Mouse (Mus musculus) lung, embryonic 16.5 days (tissue): ENCODE data around the gene Fpgs. TPM values are rescaled to one million over a fixed set of nuclear protein-coding genes. Genes with fewer than 3 reads are reported as not detected.

ENCODE experiments used
- ATAC-seq: fragments of 200-750 bp; cut with Nextera tagmentation; 2 replicates; pipeline ENCODE4 v1.8.0; 2017; ENCODE audit warnings: low read depth, mild to moderate bottlenecking, moderate library complexity
- H3K27ac ChIP-seq: fragments of 300-500 bp; sonication (generic); 2 replicates; pipeline ENCODE4 v1.5.1; 2014; ENCODE audit warnings: mild to moderate bottlenecking, control low read depth, low read length
- H3K27me3 ChIP-seq: fragments of 300-500 bp; sonication (generic); 2 replicates; pipeline ENCODE4 v1.6.1; 2014; ENCODE audit warnings: low read depth, low read length, mixed read lengths; ENCODE audit not compliant: control insufficient read depth, insufficient read depth
- H3K36me3 ChIP-seq: fragments of 300-500 bp; sonication (generic); 2 replicates; pipeline ENCODE4 v1.6.1; 2014; ENCODE audit warnings: low read length; ENCODE audit not compliant: control insufficient read depth, insufficient read depth
- H3K4me1 ChIP-seq: fragments of 300-500 bp; sonication (generic); replicated peaks from 2 replicates; pipeline ENCODE4 v1.6.1; 2014; ENCODE audit warnings: low read length, mixed read lengths; ENCODE audit not compliant: control insufficient read depth, insufficient read depth
- H3K4me2 ChIP-seq: fragments of 300-500 bp; sonication (generic); 2 replicates; pipeline ENCODE4 v1.6.1; 2014; ENCODE audit warnings: low read depth, low read length, control low read depth
- H3K4me3 ChIP-seq: fragments of 300-500 bp; sonication (generic); 2 replicates; pipeline ENCODE4 v1.5.1; 2014; ENCODE audit warnings: mild to moderate bottlenecking, low read length, control low read depth
- H3K9ac ChIP-seq: fragments of 300-500 bp; sonication (generic); 2 replicates; pipeline ENCODE4 v1.6.1; 2014; ENCODE audit warnings: low read length, control low read depth
- H3K9me3 ChIP-seq: fragments of 300-500 bp; sonication (generic); 2 replicates; pipeline ENCODE4 v1.6.1; 2016; ENCODE audit warnings: low read length; ENCODE audit not compliant: control insufficient read depth
- WGBS: fragments of 180-500 bp; shearing (Covaris S2); extraction: QIAGEN DNeasy Blood & Tissue Kit; methylation state at CpG from one replicate; pipeline ENCODE4 v1.1.7; 2014; 5-methylcytosine and 5-hydroxymethylcytosine counted together
- polyA plus RNA-seq: library from polyadenylated mRNA; unstranded; fragments of >200 nt; fragmentation: Nextera tagmentation; extraction: Ambion mirVana; gene quantifications from 2 replicates; pipeline ENCODE4 v1.2.1, GENCODE M21; 2015

The Fpgs gene
- polyA plus RNA-seq, 1 experiment from 2014 or later, result 25.5 TPM

DNA sequence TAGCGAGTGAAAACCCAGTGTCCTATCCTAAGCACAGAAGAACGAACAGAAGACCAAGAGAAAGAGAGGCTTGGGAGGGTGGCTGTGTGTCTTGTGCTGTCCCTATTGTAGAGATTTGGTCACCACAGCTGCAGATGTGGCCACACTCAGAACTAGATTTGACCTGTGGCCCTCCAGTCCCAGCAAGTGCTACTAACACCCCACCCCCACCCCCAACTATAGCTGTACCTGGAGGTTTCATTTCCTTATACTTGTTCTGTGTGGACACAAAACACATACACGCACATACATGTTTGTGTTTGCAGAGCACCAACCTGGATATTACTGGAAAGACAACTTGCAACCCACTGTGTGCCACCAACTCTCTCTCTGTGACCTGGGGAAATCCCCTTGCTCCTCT, 16.1 kb upstream of the Fpgs start:
- no peak overlapping the region for H3K4me2 ChIP-seq
- H3K4me3 ChIP-seq, result no peak overlapping the region
- peaks cover 14% of the 10 kb centered on the region for H3K4me1 ChIP-seq
- 81% methylated on average over 3 of the region's 3 CpGs for WGBS
- H3K9ac ChIP-seq, result no peak overlapping the region
- no peak overlapping the region for H3K27ac ChIP-seq
- H3K27me3 ChIP-seq, result no peaks in the 10 kb centered on the region
- H3K9me3 ChIP-seq, result no peaks in the 10 kb centered on the region
- no peaks in the 10 kb centered on the region for H3K36me3 ChIP-seq
- no peak for ATAC-seq

DNA sequence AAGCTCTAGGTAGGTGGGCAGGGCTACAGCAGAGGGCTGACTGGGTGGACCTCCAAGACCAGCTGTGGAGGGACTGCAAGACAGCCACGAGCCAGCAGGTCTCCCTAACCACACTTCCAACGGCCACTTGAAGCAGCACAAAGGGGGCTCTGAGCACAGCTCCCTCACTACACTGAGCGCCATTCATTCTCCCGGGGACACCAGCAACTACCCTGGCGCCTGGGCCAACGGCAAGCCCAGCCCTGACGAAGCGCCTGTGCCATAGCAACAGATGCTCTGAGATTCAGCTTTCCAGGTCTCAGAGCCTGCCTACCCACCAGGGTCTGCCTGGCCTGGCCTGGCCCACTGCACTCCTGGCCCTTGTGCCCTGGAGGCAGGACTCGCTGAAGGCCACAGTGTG, 14.8 kb upstream of the Fpgs start:
- Histone ChIP-seq H3K4me3 (no peak overlapping the region), H3K36me3 (no peaks in the 10 kb centered on the region), H3K27ac (no peak overlapping the region), H3K9me3 (no peaks in the 10 kb centered on the region), H3K4me1 (peaks cover 16% of the 10 kb centered on the region), H3K27me3 (no peaks in the 10 kb centered on the region), H3K9ac (peak overlapping the region; percentile 43), H3K4me2 (no peak overlapping the region)
- ATAC-seq, result no peak
- 33% methylated on average over 9 of the region's 9 CpGs for WGBS

DNA sequence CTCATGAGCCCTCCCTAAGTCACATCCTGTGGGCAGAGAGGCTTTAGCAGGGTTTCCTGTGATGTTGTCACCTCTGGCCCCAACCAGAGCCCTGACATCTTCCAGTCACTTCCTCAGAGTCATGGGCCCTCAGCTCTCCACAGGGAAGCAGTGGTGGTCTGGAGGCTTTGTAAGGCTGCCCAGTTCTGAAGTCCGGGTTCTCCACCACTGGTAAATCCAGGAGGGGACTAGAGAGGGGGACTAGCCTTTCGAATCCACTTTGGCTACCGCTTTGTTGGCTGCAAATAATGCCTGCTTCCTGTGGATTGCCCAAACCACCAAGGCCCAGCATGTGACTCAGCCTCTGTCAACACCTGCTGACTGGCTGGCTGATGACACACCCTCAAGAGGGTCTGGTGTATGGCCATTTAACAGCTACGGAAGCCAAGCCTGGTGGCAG, 11.1 kb upstream of the Fpgs start:
- Histone ChIP-seq H3K4me3 (no peak overlapping the region), H3K4me2 (no peak overlapping the region), H3K36me3 (peaks cover 3% of the 10 kb centered on the region), H3K9ac (no peak overlapping the region), H3K9me3 (no peaks in the 10 kb centered on the region), H3K27ac (peak overlapping the region; percentile 62), H3K4me1 (peaks cover 15% of the 10 kb centered on the region), H3K27me3 (no peaks in the 10 kb centered on the region)
- 47% methylated on average over 4 of the region's 4 CpGs for WGBS
- no peak for ATAC-seq

DNA sequence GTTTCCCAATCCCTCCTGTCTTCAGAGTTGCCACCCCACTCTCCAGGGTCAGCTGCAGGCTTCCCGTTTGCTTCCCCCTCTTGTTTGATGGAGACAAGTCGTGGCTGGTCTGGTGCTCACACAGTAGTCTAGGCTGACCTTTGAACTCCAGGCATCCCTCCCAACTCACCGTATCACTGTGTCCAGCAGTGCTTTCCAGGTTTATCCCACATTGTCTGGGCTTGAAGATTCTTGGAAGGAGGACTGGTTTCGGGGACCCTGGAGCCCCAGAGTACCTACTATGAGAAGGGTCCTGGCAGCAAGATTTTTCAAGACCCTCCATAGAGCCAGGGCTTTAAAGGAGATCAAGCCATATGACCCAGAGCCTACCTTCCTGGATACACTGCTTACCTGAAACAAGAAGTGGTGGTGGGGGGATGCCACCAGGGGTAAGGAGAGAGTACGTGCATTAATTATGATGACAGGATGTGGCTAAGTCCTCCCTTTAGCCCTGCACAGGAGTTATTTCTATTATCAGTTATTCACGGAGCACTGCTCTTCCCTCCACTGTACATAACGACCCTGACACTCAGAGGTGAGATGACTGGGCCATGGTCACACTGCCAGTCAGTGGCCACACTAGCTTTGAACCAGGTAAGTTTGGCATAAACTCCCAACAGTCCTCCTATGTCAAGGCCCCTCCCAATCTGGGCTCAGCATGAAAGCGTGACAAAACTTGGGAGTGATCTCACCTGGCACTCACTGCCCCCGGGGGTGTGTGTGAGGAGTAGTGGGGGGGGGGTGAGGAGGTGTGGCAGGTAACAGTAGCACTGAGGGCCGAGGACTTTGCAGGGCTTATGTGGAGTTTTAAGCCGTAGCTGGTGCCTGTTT, 10.4 kb upstream of the Fpgs start:
- Histone ChIP-seq H3K27ac (peak overlapping the region; percentile 97), H3K4me2 (peak overlapping the region; percentile 72; the same call in 1 of the 2 replicates), H3K9ac (peak overlapping the region; percentile 62), H3K4me1 (peaks cover 15% of the 10 kb centered on the region), H3K36me3 (peaks cover 10% of the 10 kb centered on the region), H3K27me3 (no peaks in the 10 kb centered on the region), H3K4me3 (no peak overlapping the region), H3K9me3 (no peaks in the 10 kb centered on the region)
- no peak for ATAC-seq
- 46% methylated on average over 11 of the region's 11 CpGs for WGBS

DNA sequence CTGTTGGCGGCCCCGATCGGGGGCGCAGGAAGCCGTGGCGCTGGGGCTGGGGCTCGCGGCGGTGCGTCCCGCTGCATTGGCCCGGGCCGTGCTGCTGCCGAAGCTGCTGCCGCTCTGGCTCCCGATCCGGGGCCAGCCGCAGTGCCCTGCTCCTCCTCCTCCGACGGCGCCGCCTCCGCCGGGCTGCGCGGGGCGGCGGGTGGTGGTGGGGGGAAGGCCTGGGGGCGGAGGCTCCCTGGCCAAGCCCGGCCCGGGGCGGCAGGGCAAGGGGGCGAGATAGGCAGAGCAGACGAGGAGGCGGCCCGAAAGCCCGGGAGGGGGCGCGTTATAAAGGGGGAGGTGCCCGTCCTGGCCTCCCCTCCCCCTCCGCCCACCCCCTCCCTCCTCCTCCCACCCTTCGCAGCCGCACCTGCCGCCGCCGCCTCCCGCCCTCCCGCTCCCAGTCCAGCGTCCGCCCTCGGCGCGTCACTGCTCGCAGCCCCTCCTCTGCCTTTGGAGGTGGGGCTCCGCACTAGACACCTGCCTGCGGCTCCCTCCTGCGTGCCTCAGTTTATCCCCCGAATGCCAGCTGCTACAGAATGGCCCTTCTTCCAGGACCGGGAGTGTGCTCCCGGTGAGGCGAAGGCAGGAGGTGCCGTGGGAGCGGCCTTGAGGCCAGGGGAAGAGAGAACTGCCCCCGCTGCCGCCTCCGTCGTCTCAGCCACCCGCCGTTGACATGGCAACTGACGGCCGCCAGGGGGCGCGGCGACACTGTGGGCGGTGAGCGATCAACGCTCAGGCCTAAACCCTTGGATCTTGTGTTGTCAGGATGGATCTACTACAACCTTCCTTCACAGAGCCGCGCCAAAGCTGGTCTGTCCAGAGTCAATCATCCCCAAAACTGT, 9.2 kb upstream of the Fpgs start, which contains the start of gene Cdk9:
Cdk9 (minus strand) TSS at position 143 of the 884 bp plus-strand sequence.
- ATAC-seq, result peak; percentile 89
- peak within 1 kb of the TSS; percentile 88 for H3K9ac ChIP-seq
- no peaks in the 10 kb centered on the region for H3K9me3 ChIP-seq
- H3K27me3 ChIP-seq, result no peaks in the 10 kb centered on the region
- H3K36me3 ChIP-seq, result peaks cover 20% of the 10 kb centered on the region
- peak within 1 kb of the TSS; percentile 70 for H3K4me3 ChIP-seq
- H3K4me2 ChIP-seq, result peak within 1 kb of the TSS; percentile 82
- under 1% methylated on average over 46 of the region's 79 CpGs for WGBS
- H3K4me1 ChIP-seq, result peaks cover 15% of the 10 kb centered on the region
- H3K27ac ChIP-seq, result peak within 1 kb of the TSS; percentile 97

DNA sequence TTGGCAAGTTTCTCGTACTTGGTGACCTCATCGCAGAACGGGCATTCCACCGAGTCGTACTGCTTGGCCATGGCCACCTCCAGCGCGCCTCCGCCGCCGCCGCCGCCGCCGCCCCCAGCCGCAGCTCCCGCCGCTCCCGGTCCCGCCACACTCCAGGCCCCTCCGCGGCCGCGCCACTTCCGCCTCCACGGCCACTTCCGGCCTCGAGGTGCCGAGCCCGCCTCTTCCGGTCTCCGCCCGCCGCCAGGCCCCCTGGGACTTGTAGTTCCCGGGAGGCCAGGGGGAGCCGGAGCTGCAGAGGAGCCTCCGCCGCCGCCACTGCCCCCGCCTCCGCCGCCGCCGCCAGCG, 8.6 kb upstream of the Fpgs start:
- Histone ChIP-seq H3K36me3 (peaks cover 26% of the 10 kb centered on the region), H3K27me3 (no peaks in the 10 kb centered on the region), H3K27ac (peak overlapping the region; percentile 97), H3K9ac (peak overlapping the region; percentile 88), H3K4me3 (peak overlapping the region; percentile 70), H3K9me3 (no peaks in the 10 kb centered on the region), H3K4me2 (peak overlapping the region; percentile 82), H3K4me1 (peaks cover 15% of the 10 kb centered on the region)
- peak; percentile 93 for ATAC-seq
- WGBS, result 0% methylated on average over 30 of the region's 44 CpGs

DNA sequence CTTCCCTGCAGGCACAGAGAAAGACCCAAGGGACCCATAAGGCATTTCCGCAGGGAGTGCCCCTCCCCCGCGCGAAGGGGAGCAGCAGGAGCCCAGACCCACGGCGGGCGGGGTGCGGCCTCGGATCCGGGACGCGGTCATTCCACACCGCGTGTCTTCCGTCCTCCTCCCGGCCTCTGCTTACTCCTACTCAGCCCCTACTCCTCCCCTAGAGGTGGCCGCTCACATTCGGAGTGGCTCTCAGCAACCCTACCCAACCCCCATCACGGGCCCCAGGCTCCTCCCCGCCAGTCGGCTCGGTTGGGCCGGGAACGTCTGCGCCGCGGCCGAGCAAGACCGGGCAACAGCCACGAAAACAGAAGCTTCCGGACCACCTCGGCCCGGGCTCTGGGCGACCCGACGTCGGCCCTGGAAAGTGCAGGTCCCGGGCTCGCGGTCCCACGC, 8.2 kb upstream of the Fpgs start:
- H3K36me3 ChIP-seq, result peaks cover 28% of the 10 kb centered on the region
- H3K9me3 ChIP-seq, result no peaks in the 10 kb centered on the region
- H3K4me2 ChIP-seq, result peak overlapping the region; percentile 82
- peaks cover 15% of the 10 kb centered on the region for H3K4me1 ChIP-seq
- ATAC-seq, result peak; percentile 41
- H3K4me3 ChIP-seq, result peak overlapping the region; percentile 70
- WGBS, result 0% methylated on average over 41 of the region's 41 CpGs
- peak overlapping the region; percentile 88 for H3K9ac ChIP-seq
- no peaks in the 10 kb centered on the region for H3K27me3 ChIP-seq
- peak overlapping the region; percentile 78 for H3K27ac ChIP-seq

DNA sequence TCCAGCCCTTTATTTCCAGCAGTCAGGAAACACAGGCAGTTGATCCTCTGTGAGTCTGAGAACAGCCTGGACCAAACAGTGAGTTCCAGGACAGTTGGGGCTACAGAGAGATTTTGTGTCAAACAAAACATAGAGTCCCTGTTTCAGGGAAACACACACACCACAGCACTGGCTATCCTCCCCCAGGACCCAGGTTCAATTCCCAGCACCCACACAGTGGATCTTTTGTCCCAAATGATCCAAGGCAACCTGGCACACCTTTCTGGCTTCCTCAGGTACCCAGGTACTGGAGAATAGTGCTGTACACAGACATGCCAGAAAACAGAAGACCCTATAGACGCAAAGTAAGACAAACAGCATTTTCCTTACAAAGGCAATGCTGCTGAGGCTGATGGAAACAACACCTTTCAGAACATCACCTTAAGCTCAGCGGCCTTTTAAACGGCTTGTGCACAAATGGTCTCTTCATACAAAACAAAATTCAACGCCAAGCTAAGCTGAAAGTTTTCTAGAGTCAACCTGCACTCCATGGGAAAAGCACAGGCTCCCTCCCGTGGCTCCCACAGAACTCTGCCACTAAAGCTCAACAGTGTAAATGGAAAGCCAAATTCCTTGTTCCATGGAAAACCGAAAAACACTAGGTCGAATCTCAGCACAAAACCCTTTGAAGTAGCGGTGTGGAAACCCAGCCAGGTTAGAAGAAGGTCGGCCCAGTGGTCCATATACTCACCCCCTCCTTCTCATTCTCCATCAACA, 7.5 kb upstream of the Fpgs start:
- H3K4me2 ChIP-seq, result peak overlapping the region; percentile 82
- H3K27ac ChIP-seq, result peak overlapping the region; percentile 78; the same call in 1 of the 2 replicates
- peaks cover 15% of the 10 kb centered on the region for H3K4me1 ChIP-seq
- H3K27me3 ChIP-seq, result no peaks in the 10 kb centered on the region
- H3K9ac ChIP-seq, result peak overlapping the region; percentile 88
- no peak for ATAC-seq
- H3K9me3 ChIP-seq, result no peaks in the 10 kb centered on the region
- H3K4me3 ChIP-seq, result peak overlapping the region; percentile 70
- WGBS, result 23% methylated on average over 9 of the region's 9 CpGs
- H3K36me3 ChIP-seq, result peaks cover 33% of the 10 kb centered on the region
